Mouse (Mus musculus) myocyte (in vitro differentiated cells): Measurements from ENCODE around the gene Aldh1l1.

ENCODE experiments used
- CEBPB ChIP-seq: IDR thresholded peaks from 2 replicates; pipeline ENCODE4 v1.6.1; 2011; ENCODE audit warnings: mild to moderate bottlenecking, moderate library complexity; ENCODE audit not compliant: poor library complexity, insufficient read depth, severe bottlenecking
- E2F4 ChIP-seq: IDR thresholded peaks from one replicate; pipeline ENCODE4 v1.6.1; 2011; ENCODE audit warnings: mild to moderate bottlenecking, control low read depth, moderate library complexity; ENCODE audit not compliant: insufficient read depth
- MAX ChIP-seq: IDR thresholded peaks from one replicate; pipeline ENCODE4 v1.6.1; 2011; ENCODE audit warnings: low read depth, mild to moderate bottlenecking, control low read depth
- MYOD1 ChIP-seq, 3 experiments: IDR thresholded peaks; one replicate each; pipeline ENCODE4 v1.6.1; 2011; ENCODE audit warnings: control low read depth in 2 of 3, low read depth in 2 of 3, mild to moderate bottlenecking in 2 of 3, moderate library complexity in 1 of 3; ENCODE audit not compliant: insufficient read length in 2 of 3, control insufficient read depth in 1 of 3
- MYOG ChIP-seq, 3 experiments: IDR thresholded peaks; one replicate each; pipeline ENCODE4 v1.6.1; 2011; ENCODE audit warnings: control low read depth in 2 of 3, low read depth in 2 of 3, mild to moderate bottlenecking in 2 of 3; ENCODE audit not compliant: insufficient read length in 2 of 3, control insufficient read depth in 1 of 3, insufficient read depth in 1 of 3
- POLR2A ChIP-seq: IDR thresholded peaks from one replicate; pipeline ENCODE4 v1.6.1; 2011; ENCODE audit warnings: low read depth, mild to moderate bottlenecking, control low read depth, moderate library complexity; ENCODE audit not compliant: insufficient read length
- POLR2AphosphoS2 ChIP-seq: IDR thresholded peaks from one replicate; pipeline ENCODE4 v1.6.1; 2011; ENCODE audit warnings: low read depth, control low read depth; ENCODE audit not compliant: insufficient read length
- REST ChIP-seq: IDR thresholded peaks from one replicate; pipeline ENCODE4 v1.6.1; 2011; ENCODE audit warnings: mild to moderate bottlenecking, control low read depth, moderate library complexity; ENCODE audit not compliant: insufficient read depth, insufficient read length
- SRF ChIP-seq: IDR thresholded peaks from one replicate; pipeline ENCODE4 v1.6.1; 2011; ENCODE audit warnings: low read depth; ENCODE audit not compliant: control insufficient read depth, insufficient read length
- TCF12 ChIP-seq: IDR thresholded peaks from one replicate; pipeline ENCODE4 v1.6.1; 2011; ENCODE audit warnings: mild to moderate bottlenecking, control low read depth; ENCODE audit not compliant: poor library complexity, insufficient read depth, severe bottlenecking
- TCF3 ChIP-seq: IDR thresholded peaks from one replicate; pipeline ENCODE4 v1.6.1; 2011; ENCODE audit warnings: low read depth, control low read depth; ENCODE audit not compliant: insufficient read length
- USF1 ChIP-seq: IDR thresholded peaks from one replicate; pipeline ENCODE4 v1.6.1; 2011; ENCODE audit warnings: low read depth, mild to moderate bottlenecking, control low read depth, moderate library complexity

GRCm38 (mm10) chr6:90533505-90533904 is 47.3 kb downstream of the Aldh1l1 start:
- TF ChIP-seq POLR2A (no peak), USF1 (no peak), MYOD1 (IDR thresholded peaks at IDR 0.05; ENCODE audit: control insufficient read depth in 1 of 3, insufficient read length in 2 of 3, low read depth in 2 of 3) (no peak), E2F4 (no peak), SRF (no peak), MAX (no peak), TCF3 (no peak), POLR2AphosphoS2 (no peak), MYOG (IDR thresholded peaks at IDR 0.05; ENCODE audit: control insufficient read depth in 1 of 3, insufficient read depth in 1 of 3, insufficient read length in 2 of 3, low read depth in 2 of 3) (no peak), CEBPB (no peak), TCF12 (no peak), REST (no peak)
